Mouse (Mus musculus): ENCODE data around the gene Trpm6.

Trpm6 gene

GRCm38 (mm10) chr19:18749598-18750339, at the start of gene Trpm6:
Gene Trpm6, plus strand, starts transcription at chr19:18749983.
- no peak for DNase-seq (ENCODE audit: low spot score)

DNA sequence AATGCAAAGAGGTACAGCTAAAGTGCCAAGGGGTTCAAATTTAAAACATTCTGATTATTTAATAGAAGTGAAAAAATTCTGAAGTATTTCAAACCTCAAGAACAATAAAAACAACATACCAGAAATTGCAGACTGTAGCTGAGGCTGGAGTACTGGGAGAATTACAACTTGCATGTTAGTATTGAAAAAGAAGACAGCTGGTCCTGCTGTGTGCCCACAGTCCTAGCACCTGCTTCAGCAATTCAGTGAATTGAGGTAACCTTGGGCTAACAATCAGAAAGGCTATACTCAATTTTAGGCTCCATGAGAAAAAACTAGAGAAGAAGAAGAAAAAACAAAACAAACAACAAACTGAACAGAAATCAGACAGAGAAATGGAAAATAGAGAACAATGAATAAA, 41.7 kb upstream of the Trpm6 start:
- DNase-seq (ENCODE audit: low spot score), result no peak

DNA sequence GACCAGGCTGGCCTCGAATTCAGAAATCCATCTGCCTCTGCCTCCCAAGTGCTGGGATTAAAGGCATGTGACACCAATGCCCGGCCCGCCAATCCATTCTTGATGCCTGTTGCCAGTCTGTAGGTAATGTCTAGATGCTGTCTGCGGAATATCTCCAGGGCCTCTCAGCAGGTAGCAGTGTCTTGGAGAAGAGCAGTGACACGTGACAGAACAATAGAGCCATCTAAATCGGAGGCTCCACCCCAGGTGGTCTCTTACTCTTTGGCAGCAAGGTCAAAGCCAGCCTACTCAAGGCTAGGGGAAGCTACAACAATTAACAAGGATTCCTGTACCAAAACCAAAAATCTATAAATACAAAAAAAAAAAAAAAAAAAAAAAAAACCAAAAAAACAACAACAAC, 38.9 kb upstream of the Trpm6 start:
- no peak for DNase-seq (ENCODE audit: low spot score)

- no peak for DNase-seq (ENCODE audit: low spot score)
These were observed 38.2 kb upstream of the Trpm6 start for GRCm38 (mm10) chr19:18711589-18711988.

GRCm38 (mm10) chr19:18712153-18712865, 37.5 kb upstream of the Trpm6 start:
- DNase-seq (ENCODE audit: low spot score), result no peak

DNA sequence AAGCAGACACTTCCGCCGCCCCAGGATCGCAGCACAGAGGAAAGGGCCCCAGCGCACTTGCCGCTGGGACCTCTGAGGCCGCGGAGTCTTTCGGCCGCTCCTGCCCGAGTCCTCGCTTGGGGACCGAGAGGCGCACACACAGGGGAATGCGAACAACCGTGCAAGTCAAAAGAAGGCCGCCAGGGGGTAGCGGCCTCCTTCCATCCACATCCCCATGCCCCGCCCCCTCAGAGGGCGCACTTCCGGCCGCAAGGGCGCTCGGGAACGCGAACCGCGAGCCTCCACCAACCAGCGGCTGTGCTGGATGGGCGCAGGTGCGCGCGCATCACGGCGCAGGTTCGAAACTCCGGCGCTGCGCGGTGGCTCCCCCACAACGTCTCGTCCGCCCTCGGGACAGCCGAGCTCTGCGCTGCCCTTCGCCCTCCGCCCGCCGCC, 36.9 kb upstream of the Trpm6 start, which contains the start of gene D030056L22Rik:
TSS of gene D030056L22Rik (plus strand) at position 328 of the 435 bp plus-strand sequence.
- peak; percentile 99 for DNase-seq (ENCODE audit: low spot score)

DNA sequence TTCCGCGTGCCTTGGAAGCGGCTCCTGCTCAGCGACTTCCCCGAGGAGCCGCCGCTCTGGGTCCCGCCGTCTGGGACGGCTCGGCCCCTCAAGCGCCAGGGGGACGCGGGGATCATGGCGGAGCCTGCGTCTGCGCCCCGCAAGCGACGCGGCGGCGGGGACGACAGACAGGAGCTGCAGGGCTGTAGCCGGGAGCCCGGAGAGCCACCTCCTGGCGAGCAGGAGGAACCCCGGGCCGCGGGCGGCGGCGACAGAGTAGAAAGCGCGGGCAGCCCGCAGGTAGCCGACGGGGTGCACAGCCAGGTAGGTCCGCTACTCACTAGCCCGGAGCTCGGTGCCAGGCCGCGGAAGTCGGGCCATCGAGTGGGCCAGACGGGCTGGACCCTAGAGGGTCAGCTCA, 36.4 kb upstream of the Trpm6 start:
- peak; percentile 31 for DNase-seq (ENCODE audit: low spot score)

DNA sequence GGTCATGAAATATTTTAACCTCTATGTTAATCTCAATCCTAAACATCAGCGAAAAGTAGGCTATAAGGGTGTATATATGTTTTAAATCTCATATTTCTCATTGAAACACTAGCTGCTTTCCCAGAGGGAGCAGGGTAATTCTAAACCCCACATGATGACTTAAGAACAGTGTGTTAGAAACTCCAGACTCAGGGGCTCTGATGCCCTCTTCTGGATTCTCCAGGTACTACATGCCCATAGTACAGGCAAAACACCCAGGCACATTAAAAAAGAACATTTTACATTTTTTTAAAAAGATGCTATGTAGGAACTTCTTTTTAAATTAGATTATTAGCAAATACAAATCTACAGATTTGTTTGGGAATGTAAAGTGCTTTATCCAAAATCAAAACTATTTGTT, 33.4 kb upstream of the Trpm6 start:
- DNase-seq (ENCODE audit: low spot score), result peak; percentile 88

DNA sequence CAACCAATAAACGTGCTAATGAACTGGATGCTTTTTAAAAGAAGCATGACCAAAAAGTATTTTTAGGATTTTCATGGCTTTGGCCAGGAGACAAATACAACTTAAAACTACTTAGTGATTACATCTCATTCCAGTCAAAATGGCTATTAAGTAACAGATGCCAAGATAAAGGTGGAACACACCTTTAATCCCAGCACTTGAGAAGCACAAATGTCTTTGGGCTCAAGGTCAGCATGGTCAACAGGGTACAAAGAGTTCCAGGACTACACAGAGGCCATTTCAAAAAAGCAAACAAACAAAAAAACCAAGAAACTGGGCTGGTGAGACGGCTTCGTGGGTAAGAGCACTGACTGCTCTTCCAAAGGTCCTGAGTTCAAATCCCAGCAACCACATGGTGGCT, 29.4 kb upstream of the Trpm6 start:
- no peak for DNase-seq (ENCODE audit: low spot score)

GRCm38 (mm10) chr19:18725186-18725585, 24.6 kb upstream of the Trpm6 start:
- no peak for DNase-seq (ENCODE audit: low spot score)

DNA sequence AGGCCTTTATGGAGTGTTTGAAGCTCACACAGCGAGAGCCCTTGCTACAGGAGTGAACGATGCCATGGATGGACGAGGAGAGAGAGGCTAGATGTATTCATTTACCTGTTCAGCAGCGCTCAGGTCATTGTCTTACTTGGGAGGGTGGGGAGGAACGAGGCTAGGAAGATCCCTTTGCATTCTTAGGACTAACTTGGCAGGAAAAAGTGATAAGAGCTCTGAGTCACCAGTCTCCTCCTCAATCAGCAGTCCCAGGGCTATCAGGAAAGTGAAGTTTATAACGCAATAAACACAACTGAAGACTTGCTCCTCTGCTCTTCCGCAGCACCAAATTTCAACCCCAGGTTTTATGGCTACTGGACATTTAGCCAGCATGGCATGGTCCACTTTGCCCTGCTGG, 19.5 kb upstream of the Trpm6 start:
- no peak for DNase-seq (ENCODE audit: low spot score)

DNA sequence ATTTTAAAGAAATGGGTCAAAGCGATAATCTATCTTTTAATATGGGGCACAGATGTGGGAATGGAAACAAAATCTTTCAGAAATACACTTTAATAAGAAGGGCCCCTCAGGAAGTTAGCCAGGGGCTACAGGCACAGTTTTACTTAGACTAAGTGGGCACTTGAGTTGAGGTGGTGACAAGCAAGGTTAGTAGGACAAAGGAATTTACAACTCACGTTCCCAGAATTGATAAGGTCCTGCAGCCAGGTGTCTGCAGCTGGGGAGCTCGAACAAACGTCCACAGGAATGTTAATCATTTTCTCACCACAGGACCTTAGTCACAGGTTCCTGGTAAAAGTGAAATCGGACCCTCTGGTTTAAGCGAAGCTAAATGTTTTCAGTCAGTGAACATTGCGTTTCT, 18.7 kb upstream of the Trpm6 start:
- DNase-seq (ENCODE audit: low spot score), result no peak

DNA sequence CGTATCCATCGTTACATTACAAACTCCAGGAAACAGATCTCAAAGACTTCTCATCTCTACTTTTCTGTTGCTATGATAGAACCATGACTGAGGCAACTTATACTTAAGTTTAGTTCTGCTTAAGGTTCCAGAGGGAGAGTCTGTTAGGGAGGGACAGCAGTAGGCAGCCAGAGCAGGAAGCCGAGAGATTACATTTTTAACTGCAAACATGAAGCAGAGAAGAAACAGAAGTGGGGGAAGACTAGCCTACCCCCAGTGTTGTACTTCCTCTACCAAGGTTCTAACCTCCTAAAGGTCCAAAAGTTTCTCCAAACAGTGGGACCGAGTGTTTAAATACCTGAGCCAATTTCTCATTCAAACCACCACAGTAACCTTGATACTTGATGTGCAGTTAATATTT, 13.9 kb upstream of the Trpm6 start:
- DNase-seq (ENCODE audit: low spot score), result no peak

- DNase-seq (ENCODE audit: low spot score), result no peak
These were observed 10.6 kb upstream of the Trpm6 start for GRCm38 (mm10) chr19:18739146-18739545.

DNA sequence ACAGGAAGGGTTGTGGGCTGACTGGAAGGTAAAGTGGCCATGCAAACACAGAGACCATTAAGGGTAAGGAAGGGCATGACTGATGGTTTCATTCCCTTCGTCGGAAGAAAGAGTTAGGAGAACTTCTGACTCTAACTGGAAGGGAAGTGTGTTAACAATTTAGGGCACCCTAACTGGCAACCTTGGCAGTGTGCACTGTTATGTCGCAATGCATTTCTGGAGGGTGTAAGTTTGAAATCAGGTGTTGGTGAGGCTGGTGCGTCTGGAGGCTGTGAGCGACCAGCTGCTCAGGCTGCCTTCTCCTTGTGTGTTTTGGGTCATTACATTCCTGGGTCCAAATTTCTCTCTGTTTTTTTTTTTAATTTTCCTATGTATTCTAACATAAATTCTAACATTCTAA, 5.8 kb upstream of the Trpm6 start:
- DNase-seq (ENCODE audit: low spot score), result peak; percentile 28

DNA sequence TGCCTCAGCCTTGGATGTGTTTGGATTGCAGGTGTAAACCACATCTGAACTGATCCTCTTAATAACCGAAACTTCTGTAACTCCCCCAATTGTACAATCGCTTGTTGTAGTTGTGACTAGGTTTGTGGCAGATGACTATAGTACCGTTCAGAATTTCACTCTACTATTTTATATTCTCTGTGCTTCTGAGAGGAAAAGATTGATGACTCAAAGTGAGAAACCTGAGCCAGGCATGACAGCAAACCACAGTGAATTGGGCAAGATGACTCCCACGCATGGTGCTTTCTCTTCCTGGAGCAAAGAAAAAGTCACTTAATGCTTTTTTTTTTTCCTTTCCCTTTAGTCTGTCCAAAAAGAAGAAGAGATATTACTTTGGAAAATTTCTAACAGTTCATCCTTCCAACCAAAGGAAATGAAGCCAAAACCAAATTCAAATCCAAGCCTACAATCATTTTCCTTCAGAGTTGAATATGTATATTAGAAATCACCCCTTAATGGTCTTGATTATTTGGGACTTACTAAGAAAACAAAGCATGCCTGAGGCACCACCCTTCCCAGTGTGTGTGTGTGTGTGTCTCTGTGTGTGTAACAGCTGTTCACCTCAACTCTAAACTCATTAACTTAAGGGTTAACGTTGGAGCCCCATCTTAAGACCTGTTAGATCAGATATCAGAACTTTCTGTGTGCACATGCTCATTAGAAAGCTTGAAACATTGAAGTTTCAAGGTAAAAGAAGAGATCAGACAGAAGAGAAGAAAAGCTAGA, 3.0 kb upstream of the Trpm6 start:
- peak; percentile 62 for DNase-seq (ENCODE audit: low spot score)

- no peak for DNase-seq (ENCODE audit: low spot score)
These were observed 2.4 kb upstream of the Trpm6 start for GRCm38 (mm10) chr19:18747379-18747778.

GRCm38 (mm10) chr19:18757191-18757590, 7.4 kb downstream of the Trpm6 start:
- no peak for DNase-seq (ENCODE audit: low spot score)

- DNase-seq (ENCODE audit: low spot score), result no peak
These were observed 7.9 kb downstream of the Trpm6 start for GRCm38 (mm10) chr19:18757706-18758105.

DNA sequence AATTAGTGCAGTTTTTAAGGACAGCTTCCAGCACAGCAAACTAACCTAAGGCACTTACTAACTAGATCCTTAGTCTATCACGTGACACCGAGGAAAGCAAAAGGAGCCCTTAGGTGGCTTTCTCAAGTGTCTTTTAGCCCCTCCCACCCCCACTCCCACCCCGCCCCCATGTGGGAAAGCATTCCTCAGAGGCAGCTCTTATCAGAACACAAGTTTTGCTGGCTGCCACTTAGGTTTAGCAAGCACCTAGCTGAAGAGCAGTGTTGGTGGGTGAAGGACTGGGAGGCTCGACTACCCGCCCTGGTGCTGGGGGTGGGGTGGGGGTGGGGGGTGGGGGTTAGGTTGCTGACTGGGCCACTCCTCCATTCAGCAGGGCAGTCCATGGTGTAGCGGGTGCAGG, 8.5 kb downstream of the Trpm6 start:
- no peak for DNase-seq (ENCODE audit: low spot score)

DNA sequence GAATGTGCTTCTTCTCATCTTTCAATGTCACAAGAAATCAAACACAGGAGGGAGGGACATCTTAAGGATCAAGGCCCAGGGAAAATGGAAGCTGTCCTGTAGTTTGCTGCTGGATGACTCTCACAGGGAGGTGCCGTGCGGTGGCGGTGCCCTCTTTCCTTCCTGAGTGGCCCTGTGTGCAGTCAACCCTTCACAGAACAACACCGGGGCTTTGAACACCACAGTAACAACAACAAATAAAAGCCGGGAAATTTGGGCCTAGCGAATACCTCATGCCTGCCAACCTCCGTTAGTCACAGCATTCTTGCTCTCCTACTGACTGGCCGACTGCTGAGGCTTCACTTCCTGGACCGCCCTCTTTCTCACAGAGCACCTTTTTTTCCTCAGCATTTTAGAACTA, 9.1 kb downstream of the Trpm6 start:
- DNase-seq (ENCODE audit: low spot score), result no peak

DNA sequence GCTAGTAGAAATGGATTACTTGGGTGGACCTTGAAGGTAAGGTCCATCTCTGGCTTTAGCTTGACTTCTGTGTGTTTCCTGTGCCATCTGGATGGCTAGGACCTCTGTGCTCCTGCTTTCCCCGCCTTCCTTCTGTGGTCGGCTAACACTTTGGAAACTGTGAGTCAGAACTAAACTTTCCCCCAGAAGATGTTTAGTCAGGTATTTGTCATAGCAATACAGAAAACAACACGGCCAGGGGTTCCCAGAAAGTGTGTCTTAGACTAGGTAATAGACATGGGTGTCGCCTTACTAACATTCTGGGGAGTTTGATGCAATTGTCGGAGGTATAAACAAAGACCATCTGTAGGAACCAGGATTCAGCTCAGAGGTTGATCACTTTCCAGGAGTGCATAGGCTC, 16.6 kb downstream of the Trpm6 start:
- no peak for DNase-seq (ENCODE audit: low spot score)

GRCm38 (mm10) chr19:18771048-18771447, 21.3 kb downstream of the Trpm6 start:
- DNase-seq (ENCODE audit: low spot score), result no peak

Measured in adipocyte (in vitro differentiated cells).